Mouse (Mus musculus) forebrain, embryonic 15.5 days (tissue): Measurements from ENCODE around the gene Dnajc10. TPM values are rescaled to one million over a fixed set of nuclear protein-coding genes. Genes with fewer than 3 reads are reported as not detected.

Experiments used
- ATAC-seq: fragments of 200-750 bp; cut with Nextera tagmentation; replicated peaks from 2 replicates; pipeline ENCODE4 v1.8.0; 2017; ENCODE audit warnings: mild to moderate bottlenecking, moderate TSS enrichment, moderate library complexity
- H3K27ac ChIP-seq: fragments of 300-500 bp; sonication (generic); replicated peaks from 2 replicates; pipeline ENCODE4 v1.5.1; 2015; ENCODE audit warnings: mild to moderate bottlenecking, inconsistent platforms
- H3K27me3 ChIP-seq: fragments of 300-500 bp; sonication (generic); 2 replicates; pipeline ENCODE4 v1.6.1; 2015; ENCODE audit warnings: inconsistent platforms
- H3K36me3 ChIP-seq: fragments of 300-500 bp; sonication (generic); 2 replicates; pipeline ENCODE4 v1.6.1; 2015; ENCODE audit warnings: mild to moderate bottlenecking, inconsistent platforms
- H3K4me1 ChIP-seq: fragments of 300-500 bp; sonication (generic); 2 replicates; pipeline ENCODE4 v1.6.1; 2015; ENCODE audit warnings: inconsistent platforms
- H3K4me2 ChIP-seq: fragments of 300-500 bp; sonication (generic); replicated peaks from 2 replicates; pipeline ENCODE4 v1.6.1; 2015; ENCODE audit warnings: mild to moderate bottlenecking, inconsistent platforms
- H3K4me3 ChIP-seq: fragments of 300-500 bp; sonication (generic); 2 replicates; pipeline ENCODE4 v1.5.1; 2015; ENCODE audit warnings: mild to moderate bottlenecking, inconsistent platforms
- H3K9ac ChIP-seq: fragments of 300-500 bp; sonication (generic); replicated peaks from 2 replicates; pipeline ENCODE4 v1.6.1; 2015; ENCODE audit warnings: mild to moderate bottlenecking, inconsistent platforms
- H3K9me3 ChIP-seq: fragments of 300-500 bp; sonication (generic); 2 replicates; pipeline ENCODE4 v1.6.1; 2016; ENCODE audit warnings: inconsistent platforms
- WGBS: fragments of 180-500 bp; shearing (Covaris S2); methylation state at CpG from one replicate; pipeline ENCODE4 v1.1.7; 2015; ENCODE audit warnings: mixed read lengths; 5-methylcytosine and 5-hydroxymethylcytosine counted together
- polyA plus RNA-seq: library from polyadenylated mRNA; unstranded; fragments of >200 nt; fragmentation: Nextera tagmentation; extraction: Ambion mirVana; gene quantifications from 2 replicates; pipeline ENCODE4 v1.2.1, GENCODE M21; 2015

Gene Dnajc10
- polyA plus RNA-seq, 1 experiment from 2014 or later = 53.8 TPM

GRCm38 (mm10) chr2:80303957-80304356, 11.3 kb upstream of the Dnajc10 start:
- Histone ChIP-seq H3K9ac (no peak overlapping the region), H3K27ac (no peak overlapping the region), H3K9me3 (no peaks in the 10 kb centered on the region), H3K4me3 (no peak overlapping the region), H3K36me3 (no peaks in the 10 kb centered on the region), H3K4me2 (no peak overlapping the region), H3K27me3 (no peaks in the 10 kb centered on the region), H3K4me1 (no peaks in the 10 kb centered on the region)
- no peak for ATAC-seq
- 84% methylated on average over 2 of the region's 2 CpGs for WGBS

GRCm38 (mm10) chr2:80307701-80308100, 7.6 kb upstream of the Dnajc10 start:
- H3K4me2 ChIP-seq = no peak overlapping the region
- no peaks in the 10 kb centered on the region for H3K36me3 ChIP-seq
- H3K27me3 ChIP-seq = no peaks in the 10 kb centered on the region
- no peaks in the 10 kb centered on the region for H3K4me1 ChIP-seq
- ATAC-seq = no peak
- WGBS = 90% methylated on average over 3 of the region's 3 CpGs
- no peak overlapping the region for H3K27ac ChIP-seq
- H3K4me3 ChIP-seq = no peak overlapping the region
- no peaks in the 10 kb centered on the region for H3K9me3 ChIP-seq
- no peak overlapping the region for H3K9ac ChIP-seq

- Histone ChIP-seq H3K9ac (no peak overlapping the region), H3K4me3 (no peak overlapping the region), H3K9me3 (no peaks in the 10 kb centered on the region), H3K4me1 (peaks cover 1% of the 10 kb centered on the region; the same call in 1 of the 2 replicates), H3K27ac (no peak overlapping the region), H3K36me3 (no peaks in the 10 kb centered on the region), H3K4me2 (no peak overlapping the region), H3K27me3 (no peaks in the 10 kb centered on the region)
- 65% methylated on average over 4 of the region's 4 CpGs for WGBS
- ATAC-seq = no peak
Measured at GRCm38 (mm10) chr2:80309775-80310174, 5.5 kb upstream of the Dnajc10 start.

- H3K27me3 ChIP-seq = no peaks in the 10 kb centered on the region
- 81% methylated on average over 4 of the region's 4 CpGs for WGBS
- no peak overlapping the region for H3K4me3 ChIP-seq
- no peak overlapping the region for H3K9ac ChIP-seq
- H3K4me2 ChIP-seq = no peak overlapping the region
- no peak overlapping the region for H3K27ac ChIP-seq
- peaks cover 4% of the 10 kb centered on the region; the same call in 1 of the 2 replicates for H3K4me1 ChIP-seq
- no peaks in the 10 kb centered on the region for H3K9me3 ChIP-seq
- no peaks in the 10 kb centered on the region for H3K36me3 ChIP-seq
- ATAC-seq = no peak
Measured at GRCm38 (mm10) chr2:80310772-80311171, 4.5 kb upstream of the Dnajc10 start.

- H3K9me3 ChIP-seq = no peaks in the 10 kb centered on the region
- H3K4me2 ChIP-seq = no peak overlapping the region
- WGBS = 71% methylated on average over 4 of the region's 4 CpGs
- no peaks in the 10 kb centered on the region for H3K27me3 ChIP-seq
- H3K4me3 ChIP-seq = no peak overlapping the region
- peaks cover 9% of the 10 kb centered on the region for H3K4me1 ChIP-seq
- no peak overlapping the region for H3K9ac ChIP-seq
- ATAC-seq = no peak
- H3K27ac ChIP-seq = no peak overlapping the region
- no peaks in the 10 kb centered on the region for H3K36me3 ChIP-seq
Measured at GRCm38 (mm10) chr2:80311350-80311749, 3.9 kb upstream of the Dnajc10 start.

- ATAC-seq = no peak
- Histone ChIP-seq H3K9me3 (no peaks in the 10 kb centered on the region), H3K27ac (no peak overlapping the region), H3K9ac (no peak overlapping the region), H3K4me3 (no peak overlapping the region), H3K4me1 (peaks cover 13% of the 10 kb centered on the region), H3K27me3 (no peaks in the 10 kb centered on the region), H3K36me3 (peaks cover 11% of the 10 kb centered on the region; the same call in 1 of the 2 replicates), H3K4me2 (no peak overlapping the region)
- 55% methylated on average over 1 of the region's 1 CpGs for WGBS
Measured at GRCm38 (mm10) chr2:80314201-80314600, 1.1 kb upstream of the Dnajc10 start.

GRCm38 (mm10) chr2:80314854-80315241, 418 bp upstream of the Dnajc10 start:
- peak overlapping the region; percentile 56 for H3K4me2 ChIP-seq
- H3K27ac ChIP-seq = peak overlapping the region; percentile 97
- H3K9ac ChIP-seq = peak overlapping the region; percentile 80
- ATAC-seq = no peak; the same call in 1 of the 2 replicates
- peak overlapping the region; percentile 58 for H3K4me3 ChIP-seq
- H3K36me3 ChIP-seq = peaks cover 15% of the 10 kb centered on the region; the same call in 1 of the 2 replicates
- H3K4me1 ChIP-seq = peaks cover 13% of the 10 kb centered on the region
- no peaks in the 10 kb centered on the region for H3K9me3 ChIP-seq
- H3K27me3 ChIP-seq = no peaks in the 10 kb centered on the region
- 48% methylated on average over 7 of the region's 7 CpGs for WGBS

- WGBS = 99% methylated on average over 4 of the region's 4 CpGs
- ATAC-seq = no peak
- H3K4me2 ChIP-seq = no peak overlapping the region
- no peaks in the 10 kb centered on the region for H3K27me3 ChIP-seq
- H3K9me3 ChIP-seq = no peaks in the 10 kb centered on the region
- peaks cover 59% of the 10 kb centered on the region for H3K36me3 ChIP-seq
- no peak overlapping the region for H3K27ac ChIP-seq
- no peak overlapping the region for H3K9ac ChIP-seq
- no peaks in the 10 kb centered on the region for H3K4me1 ChIP-seq
- H3K4me3 ChIP-seq = no peak overlapping the region
Measured at GRCm38 (mm10) chr2:80322878-80323277, 7.6 kb downstream of the Dnajc10 start.

- H3K4me2 ChIP-seq = no peak overlapping the region
- no peaks in the 10 kb centered on the region for H3K4me1 ChIP-seq
- H3K27ac ChIP-seq = no peak overlapping the region
- WGBS = 95% methylated on average over 2 of the region's 2 CpGs
- H3K9ac ChIP-seq = no peak overlapping the region
- no peak overlapping the region for H3K4me3 ChIP-seq
- no peak for ATAC-seq
- H3K9me3 ChIP-seq = no peaks in the 10 kb centered on the region
- H3K36me3 ChIP-seq = peaks cover 63% of the 10 kb centered on the region
- no peaks in the 10 kb centered on the region for H3K27me3 ChIP-seq
Measured at GRCm38 (mm10) chr2:80325779-80326178, 10.5 kb downstream of the Dnajc10 start.

GRCm38 (mm10) chr2:80327272-80327671, 12.0 kb downstream of the Dnajc10 start:
- Histone ChIP-seq H3K4me1 (no peaks in the 10 kb centered on the region), H3K4me2 (no peak overlapping the region), H3K4me3 (no peak overlapping the region), H3K27ac (no peak overlapping the region), H3K9me3 (no peaks in the 10 kb centered on the region), H3K27me3 (no peaks in the 10 kb centered on the region), H3K36me3 (peaks cover 60% of the 10 kb centered on the region), H3K9ac (no peak overlapping the region)
- ATAC-seq = no peak
- 93% methylated on average over 6 of the region's 6 CpGs for WGBS

GRCm38 (mm10) chr2:80328961-80329653, 13.8 kb downstream of the Dnajc10 start:
- no peak overlapping the region for H3K4me3 ChIP-seq
- no peak overlapping the region for H3K27ac ChIP-seq
- no peak overlapping the region for H3K4me2 ChIP-seq
- H3K9ac ChIP-seq = no peak overlapping the region
- no peaks in the 10 kb centered on the region for H3K4me1 ChIP-seq
- ATAC-seq = no peak
- 90% methylated on average over 7 of the region's 7 CpGs for WGBS
- peaks cover 55% of the 10 kb centered on the region for H3K36me3 ChIP-seq
- no peaks in the 10 kb centered on the region for H3K9me3 ChIP-seq
- no peaks in the 10 kb centered on the region for H3K27me3 ChIP-seq

- no peak overlapping the region for H3K27ac ChIP-seq
- H3K9me3 ChIP-seq = no peaks in the 10 kb centered on the region
- no peak overlapping the region for H3K9ac ChIP-seq
- no peaks in the 10 kb centered on the region for H3K27me3 ChIP-seq
- no peak overlapping the region for H3K4me3 ChIP-seq
- no peak overlapping the region for H3K4me2 ChIP-seq
- H3K36me3 ChIP-seq = peaks cover 85% of the 10 kb centered on the region
- no peak for ATAC-seq
- 99% methylated on average over 9 of the region's 9 CpGs for WGBS
- H3K4me1 ChIP-seq = no peaks in the 10 kb centered on the region
Measured at GRCm38 (mm10) chr2:80340537-80340936, 25.3 kb downstream of the Dnajc10 start.

- Histone ChIP-seq H3K4me3 (no peak overlapping the region), H3K36me3 (peaks cover 36% of the 10 kb centered on the region), H3K9me3 (no peaks in the 10 kb centered on the region), H3K4me1 (no peaks in the 10 kb centered on the region), H3K4me2 (no peak overlapping the region), H3K9ac (no peak overlapping the region), H3K27ac (no peak overlapping the region), H3K27me3 (no peaks in the 10 kb centered on the region)
- no peak for ATAC-seq
- WGBS = 87% methylated on average over 4 of the region's 4 CpGs
Measured at GRCm38 (mm10) chr2:80354531-80354930, 39.3 kb downstream of the Dnajc10 start.
